Mouse (Mus musculus) hindbrain, embryonic 16.5 days (tissue): ENCODE data around the gene Epha4. TPM values are rescaled to one million over a fixed set of nuclear protein-coding genes. Genes with fewer than 3 reads are reported as not detected.

ENCODE experiments used
- ATAC-seq: fragments of 200-750 bp; cut with Nextera tagmentation; 2 replicates; pipeline ENCODE4 v1.8.0; 2017; ENCODE audit warnings: moderate TSS enrichment, moderate library complexity
- H3K27ac ChIP-seq: fragments of 300-500 bp; sonication (generic); 2 replicates; pipeline ENCODE4 v1.5.1; 2014; ENCODE audit warnings: low read depth, mild to moderate bottlenecking, control low read depth, low read length, moderate library complexity
- H3K27me3 ChIP-seq: fragments of 300-500 bp; sonication (generic); replicated peaks from 2 replicates; pipeline ENCODE4 v1.6.1; 2014; ENCODE audit warnings: low read length; ENCODE audit not compliant: control insufficient read depth, insufficient read depth
- H3K36me3 ChIP-seq: fragments of 300-500 bp; sonication (generic); 2 replicates; pipeline ENCODE4 v1.6.1; 2014; ENCODE audit warnings: mild to moderate bottlenecking, low read length, moderate library complexity, mixed read lengths; ENCODE audit not compliant: control insufficient read depth, insufficient read depth
- H3K4me1 ChIP-seq: fragments of 300-500 bp; sonication (generic); 2 replicates; pipeline ENCODE4 v1.6.1; 2014; ENCODE audit warnings: low read depth, low read length; ENCODE audit not compliant: control insufficient read depth, insufficient read depth
- H3K4me2 ChIP-seq: fragments of 300-500 bp; sonication (generic); 2 replicates; pipeline ENCODE4 v1.6.1; 2014; ENCODE audit warnings: mild to moderate bottlenecking, low read length, control low read depth, moderate library complexity
- H3K4me3 ChIP-seq: fragments of 300-500 bp; sonication (generic); 2 replicates; pipeline ENCODE4 v1.5.1; 2014; ENCODE audit warnings: mild to moderate bottlenecking, low read length, control low read depth, moderate library complexity
- H3K9ac ChIP-seq: fragments of 300-500 bp; sonication (generic); 2 replicates; pipeline ENCODE4 v1.6.1; 2014; ENCODE audit warnings: low read depth, mild to moderate bottlenecking, control low read depth, low read length, moderate library complexity
- H3K9me3 ChIP-seq: fragments of 300-500 bp; sonication (generic); 2 replicates; pipeline ENCODE4 v1.6.1; 2014; ENCODE audit warnings: mild to moderate bottlenecking, low read length, moderate library complexity; ENCODE audit not compliant: control insufficient read depth
- WGBS: fragments of 180-500 bp; shearing (Covaris S2); extraction: QIAGEN DNeasy Blood & Tissue Kit; methylation state at CpG from one replicate; pipeline ENCODE4 v1.1.7; 2014; 5-methylcytosine and 5-hydroxymethylcytosine counted together
- polyA plus RNA-seq: library from polyadenylated mRNA; unstranded; fragments of >200 nt; fragmentation: Nextera tagmentation; extraction: Ambion mirVana; gene quantifications from 2 replicates; pipeline ENCODE4 v1.2.1, GENCODE M21; 2015

The Epha4 gene
- polyA plus RNA-seq, 1 experiment from 2014 or later, result 40.8 TPM

GRCm38 (mm10) chr1:77365850-77366249, 149.0 kb downstream of the Epha4 start:
- no peak overlapping the region for H3K27ac ChIP-seq
- ATAC-seq, result no peak
- 73% methylated on average over 3 of the region's 3 CpGs for WGBS
- H3K9me3 ChIP-seq, result no peaks in the 10 kb centered on the region
- 0 out of 2 replicates have a peak, but pooled peaks cover 2% of the 10 kb centered on the region for H3K36me3 ChIP-seq
- H3K4me3 ChIP-seq, result no peak overlapping the region
- H3K9ac ChIP-seq, result no peak overlapping the region
- H3K4me2 ChIP-seq, result no peak overlapping the region
- H3K4me1 ChIP-seq, result no peaks in the 10 kb centered on the region
- H3K27me3 ChIP-seq, result no peaks in the 10 kb centered on the region

GRCm38 (mm10) chr1:77364596-77364995, 150.3 kb downstream of the Epha4 start:
- Histone ChIP-seq H3K36me3 (0 out of 2 replicates have a peak, but pooled peaks cover 2% of the 10 kb centered on the region), H3K27ac (no peak overlapping the region), H3K4me2 (no peak overlapping the region), H3K4me1 (no peaks in the 10 kb centered on the region), H3K27me3 (no peaks in the 10 kb centered on the region), H3K4me3 (no peak overlapping the region), H3K9me3 (no peaks in the 10 kb centered on the region), H3K9ac (no peak overlapping the region)
- no peak for ATAC-seq
- WGBS, result 95% methylated on average over 3 of the region's 3 CpGs

- no peak for ATAC-seq
- Histone ChIP-seq H3K27ac (no peak overlapping the region), H3K27me3 (no peaks in the 10 kb centered on the region), H3K9me3 (no peaks in the 10 kb centered on the region), H3K4me3 (no peak overlapping the region), H3K36me3 (0 out of 2 replicates have a peak, but pooled peaks cover 2% of the 10 kb centered on the region), H3K9ac (no peak overlapping the region), H3K4me2 (no peak overlapping the region), H3K4me1 (no peaks in the 10 kb centered on the region)
- WGBS, result 96% methylated on average over 1 of the region's 1 CpGs
Measured at GRCm38 (mm10) chr1:77363848-77364247, 151.0 kb downstream of the Epha4 start.

- Histone ChIP-seq H3K4me2 (no peak overlapping the region), H3K4me3 (no peak overlapping the region), H3K36me3 (no peaks in the 10 kb centered on the region), H3K27ac (no peak overlapping the region), H3K27me3 (no peaks in the 10 kb centered on the region), H3K9me3 (no peaks in the 10 kb centered on the region), H3K4me1 (no peaks in the 10 kb centered on the region), H3K9ac (no peak overlapping the region)
- no peak for ATAC-seq
- 85% methylated on average over 4 of the region's 4 CpGs for WGBS
Measured at GRCm38 (mm10) chr1:77346459-77346858, 168.4 kb downstream of the Epha4 start.

GRCm38 (mm10) chr1:77343792-77344191, 171.1 kb downstream of the Epha4 start:
- H3K27me3 ChIP-seq, result no peaks in the 10 kb centered on the region; the same call in 1 of the 2 replicates
- H3K36me3 ChIP-seq, result no peaks in the 10 kb centered on the region
- 93% methylated on average over 4 of the region's 4 CpGs for WGBS
- H3K9ac ChIP-seq, result no peak overlapping the region
- H3K4me3 ChIP-seq, result no peak overlapping the region
- no peak for ATAC-seq
- H3K4me1 ChIP-seq, result no peaks in the 10 kb centered on the region
- no peaks in the 10 kb centered on the region for H3K9me3 ChIP-seq
- no peak overlapping the region for H3K4me2 ChIP-seq
- no peak overlapping the region for H3K27ac ChIP-seq

GRCm38 (mm10) chr1:77339701-77340100, 175.2 kb downstream of the Epha4 start:
- H3K4me2 ChIP-seq, result no peak overlapping the region
- no peak overlapping the region for H3K27ac ChIP-seq
- 78% methylated on average over 5 of the region's 5 CpGs for WGBS
- no peak overlapping the region for H3K4me3 ChIP-seq
- no peak overlapping the region for H3K9ac ChIP-seq
- no peaks in the 10 kb centered on the region for H3K9me3 ChIP-seq
- no peaks in the 10 kb centered on the region; the same call in 1 of the 2 replicates for H3K27me3 ChIP-seq
- no peaks in the 10 kb centered on the region for H3K36me3 ChIP-seq
- ATAC-seq, result no peak
- no peaks in the 10 kb centered on the region for H3K4me1 ChIP-seq

- 49% methylated on average over 6 of the region's 6 CpGs for WGBS
- no peak overlapping the region for H3K4me3 ChIP-seq
- H3K27me3 ChIP-seq, result no peaks in the 10 kb centered on the region; the same call in 1 of the 2 replicates
- H3K4me1 ChIP-seq, result no peaks in the 10 kb centered on the region
- H3K9ac ChIP-seq, result no peak overlapping the region
- H3K27ac ChIP-seq, result no peak overlapping the region
- no peaks in the 10 kb centered on the region for H3K36me3 ChIP-seq
- no peak for ATAC-seq
- H3K9me3 ChIP-seq, result no peaks in the 10 kb centered on the region
- H3K4me2 ChIP-seq, result no peak overlapping the region
Measured at GRCm38 (mm10) chr1:77338346-77338745, 176.5 kb downstream of the Epha4 start.

- no peaks in the 10 kb centered on the region for H3K4me1 ChIP-seq
- H3K27me3 ChIP-seq, result no peaks in the 10 kb centered on the region; the same call in 1 of the 2 replicates
- 87% methylated on average over 7 of the region's 7 CpGs for WGBS
- ATAC-seq, result no peak
- no peak overlapping the region for H3K9ac ChIP-seq
- no peaks in the 10 kb centered on the region for H3K9me3 ChIP-seq
- H3K27ac ChIP-seq, result no peak overlapping the region
- no peaks in the 10 kb centered on the region for H3K36me3 ChIP-seq
- H3K4me2 ChIP-seq, result no peak overlapping the region
- no peak overlapping the region for H3K4me3 ChIP-seq
Measured at GRCm38 (mm10) chr1:77336937-77337336, 178.0 kb downstream of the Epha4 start.

- H3K9me3 ChIP-seq, result no peaks in the 10 kb centered on the region
- no peak for ATAC-seq
- H3K4me1 ChIP-seq, result no peaks in the 10 kb centered on the region
- H3K9ac ChIP-seq, result no peak overlapping the region
- 78% methylated on average over 4 of the region's 4 CpGs for WGBS
- H3K27me3 ChIP-seq, result no peaks in the 10 kb centered on the region; the same call in 1 of the 2 replicates
- H3K4me2 ChIP-seq, result no peak overlapping the region
- H3K27ac ChIP-seq, result no peak overlapping the region
- H3K36me3 ChIP-seq, result no peaks in the 10 kb centered on the region
- no peak overlapping the region for H3K4me3 ChIP-seq
Measured at GRCm38 (mm10) chr1:77318597-77319127, 196.2 kb downstream of the Epha4 start.
